Mouse (Mus musculus) hindbrain, embryonic 16.5 days (tissue): ENCODE data around the gene Frem3. TPM values are rescaled to one million over a fixed set of nuclear protein-coding genes. Genes with fewer than 3 reads are reported as not detected.

Experiments
- ATAC-seq: fragments of 200-750 bp; cut with Nextera tagmentation; 2 replicates; pipeline ENCODE4 v1.8.0; 2017; ENCODE audit warnings: moderate TSS enrichment, moderate library complexity
- H3K27ac ChIP-seq: fragments of 300-500 bp; sonication (generic); 2 replicates; pipeline ENCODE4 v1.5.1; 2014; ENCODE audit warnings: low read depth, mild to moderate bottlenecking, control low read depth, low read length, moderate library complexity
- H3K27me3 ChIP-seq: fragments of 300-500 bp; sonication (generic); replicated peaks from 2 replicates; pipeline ENCODE4 v1.6.1; 2014; ENCODE audit warnings: low read length; ENCODE audit not compliant: control insufficient read depth, insufficient read depth
- H3K36me3 ChIP-seq: fragments of 300-500 bp; sonication (generic); 2 replicates; pipeline ENCODE4 v1.6.1; 2014; ENCODE audit warnings: mild to moderate bottlenecking, low read length, moderate library complexity, mixed read lengths; ENCODE audit not compliant: control insufficient read depth, insufficient read depth
- H3K4me1 ChIP-seq: fragments of 300-500 bp; sonication (generic); 2 replicates; pipeline ENCODE4 v1.6.1; 2014; ENCODE audit warnings: low read depth, low read length; ENCODE audit not compliant: control insufficient read depth, insufficient read depth
- H3K4me2 ChIP-seq: fragments of 300-500 bp; sonication (generic); 2 replicates; pipeline ENCODE4 v1.6.1; 2014; ENCODE audit warnings: mild to moderate bottlenecking, low read length, control low read depth, moderate library complexity
- H3K4me3 ChIP-seq: fragments of 300-500 bp; sonication (generic); 2 replicates; pipeline ENCODE4 v1.5.1; 2014; ENCODE audit warnings: mild to moderate bottlenecking, low read length, control low read depth, moderate library complexity
- H3K9ac ChIP-seq: fragments of 300-500 bp; sonication (generic); 2 replicates; pipeline ENCODE4 v1.6.1; 2014; ENCODE audit warnings: low read depth, mild to moderate bottlenecking, control low read depth, low read length, moderate library complexity
- H3K9me3 ChIP-seq: fragments of 300-500 bp; sonication (generic); 2 replicates; pipeline ENCODE4 v1.6.1; 2014; ENCODE audit warnings: mild to moderate bottlenecking, low read length, moderate library complexity; ENCODE audit not compliant: control insufficient read depth
- WGBS: fragments of 180-500 bp; shearing (Covaris S2); extraction: QIAGEN DNeasy Blood & Tissue Kit; methylation state at CpG from one replicate; pipeline ENCODE4 v1.1.7; 2014; 5-methylcytosine and 5-hydroxymethylcytosine counted together
- polyA plus RNA-seq: library from polyadenylated mRNA; unstranded; fragments of >200 nt; fragmentation: Nextera tagmentation; extraction: Ambion mirVana; gene quantifications from 2 replicates; pipeline ENCODE4 v1.2.1, GENCODE M21; 2015

Gene Frem3
- 0.09 and 0.16 TPM in 2 replicates for polyA plus RNA-seq

- Histone ChIP-seq H3K9me3 (no peaks in the 10 kb centered on the region), H3K4me2 (peak within 1 kb of the TSS; percentile 90), H3K4me3 (peak within 1 kb of the TSS; percentile 46), H3K36me3 (no peaks in the 10 kb centered on the region), H3K9ac (peak within 1 kb of the TSS; percentile 48), H3K27ac (no peak within 1 kb of the TSS), H3K27me3 (peaks cover 10% of the 10 kb centered on the region), H3K4me1 (peaks cover 12% of the 10 kb centered on the region)
- ATAC-seq: peak; percentile 54
- WGBS: 3% methylated on average over 32 of the region's 32 CpGs
Measured at GRCm38 (mm10) chr8:80610549-80611440, at the start of gene Frem3. Gene Frem3, plus strand, starts transcription at chr8:80611080.

GRCm38 (mm10) chr8:80564205-80564839, 46.6 kb upstream of the Frem3 start:
- no peak overlapping the region for H3K4me2 ChIP-seq
- 51% methylated on average over 3 of the region's 3 CpGs for WGBS
- no peaks in the 10 kb centered on the region for H3K4me1 ChIP-seq
- no peaks in the 10 kb centered on the region for H3K9me3 ChIP-seq
- no peak overlapping the region for H3K9ac ChIP-seq
- no peaks in the 10 kb centered on the region for H3K36me3 ChIP-seq
- H3K27me3 ChIP-seq: no peaks in the 10 kb centered on the region
- H3K27ac ChIP-seq: no peak overlapping the region
- no peak overlapping the region for H3K4me3 ChIP-seq
- peak; percentile 58; the same call in 1 of the 2 replicates for ATAC-seq

DNA sequence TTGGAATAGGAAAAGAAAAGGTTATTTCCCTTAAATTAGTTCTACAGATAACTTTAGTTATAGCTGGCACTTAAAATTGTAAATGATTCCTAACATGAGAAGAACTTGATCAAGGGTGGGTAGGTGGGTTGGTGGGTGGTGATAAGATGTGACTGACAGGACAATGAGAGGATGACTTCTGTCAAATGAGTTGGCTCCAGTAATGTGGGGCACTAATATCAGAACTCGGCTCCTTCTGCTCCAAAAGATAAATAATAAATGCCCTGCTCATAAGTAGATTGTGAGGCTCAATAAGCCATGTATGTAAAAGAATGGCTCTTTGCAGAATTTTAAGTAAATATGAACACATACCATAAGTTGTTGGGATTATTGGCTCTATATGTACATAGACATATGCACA, 43.4 kb upstream of the Frem3 start:
- no peak overlapping the region for H3K27ac ChIP-seq
- H3K4me2 ChIP-seq: no peak overlapping the region
- WGBS: 95% methylated on average over 1 of the region's 1 CpGs
- no peak for ATAC-seq
- no peak overlapping the region for H3K4me3 ChIP-seq
- H3K36me3 ChIP-seq: no peaks in the 10 kb centered on the region
- no peaks in the 10 kb centered on the region for H3K4me1 ChIP-seq
- H3K27me3 ChIP-seq: no peaks in the 10 kb centered on the region
- no peaks in the 10 kb centered on the region for H3K9me3 ChIP-seq
- H3K9ac ChIP-seq: no peak overlapping the region

DNA sequence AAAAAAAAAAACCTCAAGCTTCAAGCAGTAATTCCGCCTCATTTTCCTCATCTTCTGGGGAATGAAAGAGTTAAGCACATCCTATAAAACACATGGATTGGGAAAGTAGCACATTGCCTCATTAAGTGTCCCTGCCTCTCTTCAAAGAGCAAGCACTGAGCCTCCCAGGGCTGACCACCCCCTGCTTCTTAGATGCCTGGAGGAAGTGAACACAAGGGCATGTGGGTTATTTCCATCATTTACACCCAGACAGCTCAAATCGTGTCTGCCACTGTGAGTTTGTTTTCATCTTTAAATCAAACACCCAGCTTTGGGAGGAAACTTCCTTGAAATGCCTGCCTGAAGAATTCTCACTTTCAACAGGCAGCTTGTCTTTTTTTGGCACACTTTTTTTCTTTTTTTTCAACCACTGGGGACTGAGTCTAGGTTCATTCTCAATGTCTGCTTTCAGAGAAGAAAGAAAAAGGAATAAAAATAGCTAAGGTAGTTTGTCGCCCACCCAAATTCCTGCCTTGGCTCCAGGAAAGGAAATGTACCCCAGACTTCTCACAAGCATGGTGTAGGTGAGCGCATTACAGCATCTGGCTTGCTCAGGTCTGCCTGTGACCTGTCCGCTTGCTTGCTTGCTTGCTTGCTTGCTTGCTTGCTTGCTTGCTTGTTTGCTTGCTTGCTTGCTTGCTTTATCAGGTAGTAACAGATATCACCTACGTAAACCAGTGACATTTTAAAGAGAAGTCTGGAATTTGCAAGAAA, 42.5 kb upstream of the Frem3 start:
- 76% methylated on average over 6 of the region's 6 CpGs for WGBS
- H3K27me3 ChIP-seq: no peaks in the 10 kb centered on the region
- ATAC-seq: no peak
- no peak overlapping the region for H3K4me3 ChIP-seq
- no peaks in the 10 kb centered on the region for H3K4me1 ChIP-seq
- no peak overlapping the region for H3K27ac ChIP-seq
- H3K36me3 ChIP-seq: no peaks in the 10 kb centered on the region
- H3K9ac ChIP-seq: no peak overlapping the region
- no peaks in the 10 kb centered on the region for H3K9me3 ChIP-seq
- no peak overlapping the region for H3K4me2 ChIP-seq

DNA sequence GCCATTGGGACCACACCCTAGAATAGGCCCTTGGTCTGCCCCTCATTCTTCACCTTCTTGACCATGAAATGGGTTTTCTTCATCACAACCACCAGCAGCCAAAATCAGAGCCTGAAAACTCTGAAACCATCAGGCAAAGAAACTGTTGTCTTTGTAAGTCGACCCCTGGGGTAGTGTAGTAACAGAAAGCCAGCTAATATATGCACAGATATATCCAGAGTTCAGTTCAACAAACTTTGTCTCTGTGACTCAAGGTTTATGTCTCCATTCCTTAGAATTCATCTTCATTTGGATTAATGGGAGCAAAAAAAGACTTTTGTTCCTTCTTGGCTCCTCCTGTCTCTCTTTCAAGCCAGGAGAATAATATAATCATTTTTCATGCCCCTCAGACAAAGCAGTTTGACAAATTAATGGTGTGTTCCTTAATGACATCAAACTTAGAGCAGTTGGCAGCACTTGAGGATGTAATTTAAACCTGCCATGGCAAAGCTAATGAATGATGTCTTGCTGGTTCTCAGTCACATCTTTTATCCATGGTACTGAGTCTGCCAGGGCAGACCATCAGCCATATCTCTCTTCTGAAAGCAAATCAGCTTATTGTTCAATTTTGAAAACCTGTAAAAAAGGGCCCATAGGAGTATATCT, 38.3 kb upstream of the Frem3 start:
- no peaks in the 10 kb centered on the region for H3K9me3 ChIP-seq
- no peaks in the 10 kb centered on the region for H3K27me3 ChIP-seq
- H3K27ac ChIP-seq: no peak overlapping the region
- no peak overlapping the region for H3K4me2 ChIP-seq
- H3K9ac ChIP-seq: no peak overlapping the region
- WGBS: 21% methylated on average over 1 of the region's 1 CpGs
- no peak overlapping the region for H3K4me3 ChIP-seq
- H3K4me1 ChIP-seq: no peaks in the 10 kb centered on the region
- no peaks in the 10 kb centered on the region for H3K36me3 ChIP-seq
- ATAC-seq: peak; percentile 76

DNA sequence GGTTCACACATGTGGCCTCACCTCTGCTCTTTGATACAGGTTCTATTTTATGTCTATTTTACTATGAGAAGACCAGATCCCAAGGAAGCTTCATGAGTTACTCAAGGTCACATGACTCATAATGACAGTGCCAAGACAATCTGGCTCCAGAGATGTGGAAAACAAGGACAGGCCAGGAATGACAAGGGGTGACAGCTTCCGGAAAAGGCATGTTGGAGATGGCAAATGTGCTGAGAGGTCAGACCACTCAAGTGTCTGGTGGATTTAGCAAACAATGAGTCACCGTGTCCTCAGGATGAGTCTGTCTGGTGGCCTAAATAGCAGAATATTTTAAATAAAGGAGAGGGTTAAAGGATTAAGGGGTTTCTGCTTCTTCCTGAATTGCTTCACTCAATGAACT, 33.8 kb upstream of the Frem3 start:
- no peaks in the 10 kb centered on the region for H3K36me3 ChIP-seq
- no peaks in the 10 kb centered on the region for H3K4me1 ChIP-seq
- WGBS: 81% methylated on average over 2 of the region's 2 CpGs
- H3K4me3 ChIP-seq: no peak overlapping the region
- H3K27me3 ChIP-seq: no peaks in the 10 kb centered on the region
- no peak overlapping the region for H3K27ac ChIP-seq
- no peak overlapping the region for H3K4me2 ChIP-seq
- no peaks in the 10 kb centered on the region for H3K9me3 ChIP-seq
- ATAC-seq: no peak
- no peak overlapping the region for H3K9ac ChIP-seq

DNA sequence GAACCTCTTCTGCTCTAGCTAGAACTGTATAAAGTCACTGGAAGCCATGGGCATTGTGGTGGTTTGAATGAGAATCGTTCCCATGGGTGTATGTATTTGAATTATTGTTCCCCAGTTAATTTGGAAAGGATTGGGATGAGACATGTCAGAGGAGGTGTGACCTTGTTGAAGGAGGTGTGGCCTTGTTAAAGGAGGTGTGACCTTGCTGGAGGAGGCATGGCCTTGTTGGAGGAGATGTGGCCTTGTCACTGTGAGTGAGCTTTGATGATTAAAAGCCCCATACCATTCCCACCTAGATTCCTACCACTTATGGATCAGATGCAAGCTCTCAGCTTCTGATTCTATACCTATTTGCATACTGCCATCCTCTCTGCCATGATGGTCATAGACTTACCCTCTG, 31.8 kb upstream of the Frem3 start:
- WGBS: 78% methylated on average over 1 of the region's 1 CpGs
- Histone ChIP-seq H3K4me3 (no peak overlapping the region), H3K4me2 (no peak overlapping the region), H3K4me1 (no peaks in the 10 kb centered on the region), H3K27me3 (no peaks in the 10 kb centered on the region), H3K36me3 (no peaks in the 10 kb centered on the region), H3K9me3 (no peaks in the 10 kb centered on the region), H3K27ac (no peak overlapping the region), H3K9ac (no peak overlapping the region)
- no peak for ATAC-seq

GRCm38 (mm10) chr8:80592626-80593025, 18.3 kb upstream of the Frem3 start:
- H3K36me3 ChIP-seq: no peaks in the 10 kb centered on the region
- WGBS: 79% methylated on average over 5 of the region's 5 CpGs
- H3K4me1 ChIP-seq: no peaks in the 10 kb centered on the region
- no peak overlapping the region for H3K9ac ChIP-seq
- H3K27ac ChIP-seq: no peak overlapping the region
- H3K4me2 ChIP-seq: no peak overlapping the region
- H3K9me3 ChIP-seq: no peaks in the 10 kb centered on the region
- no peaks in the 10 kb centered on the region for H3K27me3 ChIP-seq
- no peak overlapping the region for H3K4me3 ChIP-seq
- ATAC-seq: no peak
